Mouse (Mus musculus): ENCODE data around the gene Ccdc86.

DNA sequence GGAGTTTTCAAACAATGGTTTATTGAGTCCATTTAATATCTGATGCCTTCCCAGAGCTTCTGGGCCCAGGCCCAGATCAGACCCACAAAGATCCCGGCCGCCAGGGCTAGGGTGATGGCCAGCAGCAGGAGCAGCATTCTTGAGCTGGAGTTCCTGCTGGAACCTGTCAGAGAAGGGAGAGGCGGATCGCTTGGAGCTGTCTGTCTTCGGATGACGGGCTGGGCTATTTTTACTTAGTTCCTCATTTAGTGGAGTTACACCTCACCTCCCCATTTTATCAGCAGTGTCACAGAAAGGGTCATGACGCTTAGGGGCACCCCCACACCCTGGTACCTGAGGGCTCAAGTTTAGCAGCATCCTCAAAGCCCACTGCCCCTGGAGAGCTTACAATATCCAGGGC lies 34.8 kb downstream of the Ccdc86 start:
- TF ChIP-seq CTCF (IDR thresholded peaks at IDR 0.05; ENCODE audit: low read depth, low read length): no peak
- TF ChIP-seq GATA1 (IDR thresholded peaks at IDR 0.05; ENCODE audit: borderline replicate concordance, low read length): no peak
- no peak for TF ChIP-seq TAL1 (conservative IDR thresholded peaks at IDR 0.05; ENCODE audit: low read depth, low read length)
- no peak for TF ChIP-seq POLR2AphosphoS5 (IDR thresholded peaks at IDR 0.05; ENCODE audit: insufficient replicate concordance, low read depth, low read length)

All from G1E (cell line).